Mouse (Mus musculus): ENCODE data around the gene Evi5. TPM values are rescaled to one million over a fixed set of nuclear protein-coding genes. Genes with fewer than 3 reads are reported as not detected.

Evi5 gene
- polyA plus RNA-seq, 1 experiment from 2014 or later: 74.0 TPM

GRCm38 (mm10) chr5:107787682-107788443, 87.0 kb downstream of the Evi5 start:
- Histone ChIP-seq H3K27me3 (replicated peaks; ENCODE audit: insufficient read depth, low read length) (no peaks in the 10 kb centered on the region), H3K27ac (ENCODE audit: low read length) (no peak overlapping the region), H3K9me3 (ENCODE audit: low read length) (no peaks in the 10 kb centered on the region), H3K9ac (replicated peaks; ENCODE audit: low read depth) (no peak overlapping the region), H3K4me3 (ENCODE audit: low read depth, low read length) (no peak overlapping the region), H3K4me1 (ENCODE audit: insufficient read depth, low read depth, low read length) (no peaks in the 10 kb centered on the region), H3K4me2 (replicated peaks; ENCODE audit: low read depth, low read length) (no peak overlapping the region), H3K36me3 (ENCODE audit: insufficient read depth, low read length) (no peaks in the 10 kb centered on the region; the same call in 1 of the 2 replicates)
- TF ChIP-seq CTCF (IDR thresholded peaks at IDR 0.05) (no peak), EP300 (IDR thresholded peaks at IDR 0.05) (no peak)
- 79% methylated on average over 7 of the region's 7 CpGs for WGBS
- ATAC-seq (no peak), DNase-seq (ENCODE audit: low spot score) (no peak)

DNA sequence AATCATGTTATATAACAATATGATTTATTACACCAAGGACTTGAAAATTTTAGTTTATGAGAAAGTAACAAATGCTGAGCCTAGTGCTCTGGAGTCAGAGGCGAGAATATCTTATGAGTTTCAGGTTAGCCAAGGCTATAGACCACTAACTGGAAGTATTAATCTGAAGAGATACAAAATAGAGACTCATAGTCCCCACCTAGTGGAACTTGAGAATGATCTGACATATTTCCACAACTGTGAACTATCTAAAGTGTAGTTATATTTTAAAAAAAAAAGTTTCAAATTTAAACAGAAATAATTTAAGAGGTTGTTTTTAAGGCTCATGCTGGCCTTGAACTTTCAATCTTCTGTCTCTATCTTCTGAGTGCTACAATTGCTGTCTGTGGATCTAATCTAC, 92.5 kb downstream of the Evi5 start:
- 96% methylated on average over 1 of the region's 1 CpGs for WGBS
- no peak for ATAC-seq

GRCm38 (mm10) chr5:107778763-107779162, 96.1 kb downstream of the Evi5 start:
- Histone ChIP-seq H3K9ac (replicated peaks; ENCODE audit: low read depth) (no peak overlapping the region), H3K36me3 (ENCODE audit: insufficient read depth, low read length) (0 out of 2 replicates have a peak, but pooled peaks cover 7% of the 10 kb centered on the region), H3K27ac (ENCODE audit: low read length) (no peak overlapping the region), H3K4me2 (replicated peaks; ENCODE audit: low read depth, low read length) (no peak overlapping the region), H3K4me1 (ENCODE audit: insufficient read depth, low read depth, low read length) (no peaks in the 10 kb centered on the region), H3K4me3 (ENCODE audit: low read depth, low read length) (no peak overlapping the region), H3K9me3 (ENCODE audit: low read length) (no peaks in the 10 kb centered on the region), H3K27me3 (replicated peaks; ENCODE audit: insufficient read depth, low read length) (no peaks in the 10 kb centered on the region)
- DNase-seq (ENCODE audit: low spot score) (no peak), ATAC-seq (no peak)
- 88% methylated on average over 3 of the region's 3 CpGs for WGBS
- TF ChIP-seq CTCF (IDR thresholded peaks at IDR 0.05): no peak
- no peak for TF ChIP-seq EP300 (IDR thresholded peaks at IDR 0.05)

More for the DNA sequence above, 92.5 kb downstream of the Evi5 start:
- Histone ChIP-seq H3K27ac (ENCODE audit: low read length) (no peak overlapping the region), H3K27me3 (replicated peaks; ENCODE audit: insufficient read depth, low read length) (no peaks in the 10 kb centered on the region), H3K9ac (replicated peaks; ENCODE audit: low read depth) (no peak overlapping the region), H3K4me1 (ENCODE audit: insufficient read depth, low read depth, low read length) (no peaks in the 10 kb centered on the region), H3K36me3 (ENCODE audit: insufficient read depth, low read length) (peaks cover 7% of the 10 kb centered on the region; the same call in 1 of the 2 replicates), H3K4me2 (replicated peaks; ENCODE audit: low read depth, low read length) (no peak overlapping the region), H3K4me3 (ENCODE audit: low read depth, low read length) (no peak overlapping the region), H3K9me3 (ENCODE audit: low read length) (no peaks in the 10 kb centered on the region)
- TF ChIP-seq EP300 (IDR thresholded peaks at IDR 0.05) (no peak), CTCF (IDR thresholded peaks at IDR 0.05) (no peak)
- DNase-seq (ENCODE audit: low spot score): no peak

DNA sequence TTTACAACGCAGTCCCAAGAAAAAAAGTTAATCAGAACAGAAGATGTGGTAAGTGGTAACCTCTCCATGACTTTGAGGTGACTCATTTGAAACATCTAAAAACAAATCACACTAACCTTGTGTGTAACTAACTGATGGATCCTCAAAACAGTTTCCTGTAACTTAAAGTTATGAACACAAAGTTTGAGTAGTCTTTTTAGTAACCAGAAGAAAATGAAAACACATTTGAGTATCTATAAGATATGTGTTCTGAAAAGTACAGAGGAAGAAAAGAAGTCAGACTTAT, 97.4 kb downstream of the Evi5 start:
- no peak for ATAC-seq
- 90% methylated on average over 1 of the region's 1 CpGs for WGBS
- TF ChIP-seq EP300 (IDR thresholded peaks at IDR 0.05) (no peak), CTCF (IDR thresholded peaks at IDR 0.05) (no peak)
- H3K27me3 ChIP-seq (replicated peaks; ENCODE audit: insufficient read depth, low read length): no peaks in the 10 kb centered on the region
- no peak overlapping the region for H3K9ac ChIP-seq (replicated peaks; ENCODE audit: low read depth)
- 0 out of 2 replicates have a peak, but pooled peaks cover 7% of the 10 kb centered on the region for H3K36me3 ChIP-seq (ENCODE audit: insufficient read depth, low read length)
- H3K4me3 ChIP-seq (ENCODE audit: low read depth, low read length): no peak overlapping the region
- DNase-seq (ENCODE audit: low spot score): no peak
- no peak overlapping the region for H3K4me2 ChIP-seq (replicated peaks; ENCODE audit: low read depth, low read length)
- no peaks in the 10 kb centered on the region for H3K9me3 ChIP-seq (ENCODE audit: low read length)
- no peaks in the 10 kb centered on the region for H3K4me1 ChIP-seq (ENCODE audit: insufficient read depth, low read depth, low read length)
- H3K27ac ChIP-seq (ENCODE audit: low read length): no peak overlapping the region

GRCm38 (mm10) chr5:107776777-107777544, 97.9 kb downstream of the Evi5 start:
- no peak for TF ChIP-seq CTCF (IDR thresholded peaks at IDR 0.05)
- TF ChIP-seq EP300 (IDR thresholded peaks at IDR 0.05): no peak
- H3K36me3 ChIP-seq (ENCODE audit: insufficient read depth, low read length): 0 out of 2 replicates have a peak, but pooled peaks cover 7% of the 10 kb centered on the region
- no peak overlapping the region for H3K4me2 ChIP-seq (replicated peaks; ENCODE audit: low read depth, low read length)
- DNase-seq (ENCODE audit: low spot score) (no peak), ATAC-seq (no peak)
- H3K27ac ChIP-seq (ENCODE audit: low read length): no peak overlapping the region
- no peaks in the 10 kb centered on the region for H3K9me3 ChIP-seq (ENCODE audit: low read length)
- H3K4me3 ChIP-seq (ENCODE audit: low read depth, low read length): no peak overlapping the region
- H3K4me1 ChIP-seq (ENCODE audit: insufficient read depth, low read depth, low read length): no peaks in the 10 kb centered on the region
- H3K9ac ChIP-seq (replicated peaks; ENCODE audit: low read depth): no peak overlapping the region
- 87% methylated on average over 4 of the region's 4 CpGs for WGBS
- H3K27me3 ChIP-seq (replicated peaks; ENCODE audit: insufficient read depth, low read length): no peaks in the 10 kb centered on the region

DNA sequence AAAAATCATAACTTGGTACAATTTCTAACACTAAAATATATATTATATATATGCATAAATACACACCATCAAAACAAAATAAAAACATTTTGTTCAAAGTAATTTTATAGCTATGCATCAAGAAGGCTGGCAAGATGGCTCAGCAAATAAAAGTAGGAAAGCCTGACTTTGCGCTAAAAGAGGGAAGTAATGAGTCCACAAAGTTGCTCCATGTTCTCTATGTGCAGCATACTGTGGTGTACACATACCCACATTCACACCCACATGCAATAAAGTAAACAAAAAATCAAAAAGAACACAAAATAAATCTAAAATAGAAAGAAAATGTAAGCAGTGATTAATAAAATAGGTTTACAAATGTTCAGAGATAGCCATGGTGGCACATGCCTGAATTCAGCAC, 99.0 kb downstream of the Evi5 start:
- WGBS: 100% methylated on average over 1 of the region's 1 CpGs
- Histone ChIP-seq H3K27ac (ENCODE audit: low read length) (no peak overlapping the region), H3K36me3 (ENCODE audit: insufficient read depth, low read length) (0 out of 2 replicates have a peak, but pooled peaks cover 2% of the 10 kb centered on the region), H3K27me3 (replicated peaks; ENCODE audit: insufficient read depth, low read length) (no peaks in the 10 kb centered on the region), H3K4me2 (replicated peaks; ENCODE audit: low read depth, low read length) (no peak overlapping the region), H3K9me3 (ENCODE audit: low read length) (no peaks in the 10 kb centered on the region), H3K4me3 (ENCODE audit: low read depth, low read length) (no peak overlapping the region), H3K9ac (replicated peaks; ENCODE audit: low read depth) (no peak overlapping the region), H3K4me1 (ENCODE audit: insufficient read depth, low read depth, low read length) (no peaks in the 10 kb centered on the region)
- ATAC-seq (no peak), DNase-seq (ENCODE audit: low spot score) (no peak)
- TF ChIP-seq CTCF (IDR thresholded peaks at IDR 0.05) (no peak), EP300 (IDR thresholded peaks at IDR 0.05) (no peak)

Data from lung, postnatal 0 days (tissue).